Mouse (Mus musculus): ENCODE measurements around the gene Nhsl1. TPM values are rescaled to one million over a fixed set of nuclear protein-coding genes. Genes with fewer than 3 reads are reported as not detected.

Gene Nhsl1
- polyA plus RNA-seq, 1 experiment from 2014 or later: not detected

DNA sequence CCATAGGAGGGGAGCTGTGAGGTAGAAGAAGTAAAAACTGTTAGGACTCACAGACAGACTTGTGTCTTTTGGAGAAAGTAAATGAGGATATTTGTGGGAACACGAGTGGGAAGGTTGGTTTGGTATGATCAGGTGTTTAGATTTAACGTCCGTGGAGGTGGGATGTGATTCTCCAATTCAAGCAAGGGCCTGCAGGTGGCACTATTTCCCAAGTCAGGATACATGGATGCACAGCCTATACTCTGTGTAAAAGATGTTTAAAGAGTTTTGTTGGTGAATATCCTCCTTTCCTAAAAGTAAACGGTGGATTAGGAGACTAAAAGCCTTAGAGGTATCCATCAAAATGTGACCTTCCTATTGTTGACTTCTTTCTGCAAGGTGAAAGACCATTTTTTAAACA lies 244.2 kb downstream of the Nhsl1 start:
- no peak overlapping the region for H3K27ac ChIP-seq
- 0% methylated on average over 4 of the region's 4 CpGs for WGBS (ENCODE audit: missing documents)

GRCm38 (mm10) chr10:18572581-18572980 lies 253.8 kb downstream of the Nhsl1 start:
- Histone ChIP-seq H3K4me3 (ENCODE audit: inconsistent target) (no peak overlapping the region), H3K36me3 (ENCODE audit: inconsistent target) (no peaks in the 10 kb centered on the region), H3K27ac (no peak overlapping the region), H3K79me2 (ENCODE audit: inconsistent target) (no peaks in the 10 kb centered on the region)
- 46% methylated on average over 2 of the region's 2 CpGs for WGBS (ENCODE audit: missing documents)

More for the DNA sequence above, 244.2 kb downstream of the Nhsl1 start:
- Histone ChIP-seq H3K36me3 (ENCODE audit: inconsistent target) (no peaks in the 10 kb centered on the region), H3K4me3 (ENCODE audit: inconsistent target) (no peak overlapping the region), H3K79me2 (ENCODE audit: inconsistent target) (no peaks in the 10 kb centered on the region)

Other genes starting within 250 kb of the Nhsl1 start
- 0.57 to 0.70 TPM in 2 of 3 replicates, not detected in the other for gene Ect2l, start 108.1 kb upstream of the Nhsl1 start, polyA plus RNA-seq (2018)
- gene Ccdc28a, start 84.0 kb upstream of the Nhsl1 start, polyA plus RNA-seq (2018): 4.4 to 7.2 TPM (median 7.1 TPM) in 3 replicates
- 0.57 to 0.72 TPM (median 0.70 TPM) in 3 replicates for gene Hebp2, start 227.1 kb downstream of the Nhsl1 start, polyA plus RNA-seq (2018)